Mouse (Mus musculus) 416B (cell line): ENCODE measurements around the gene Muc13.

Experiments used
- DNase-seq: peaks from one replicate; pipeline ENCODE4 v3.0.0; 2011; ENCODE audit warnings: low read depth

The Muc13 gene

GRCm38 (mm10) chr16:33824603-33825002 is 30.8 kb downstream of the Muc13 start:
- no peak for DNase-seq

GRCm38 (mm10) chr16:33828496-33828895 is 34.7 kb downstream of the Muc13 start:
- DNase-seq: no peak

- no peak for DNase-seq
These were observed 35.5 kb downstream of the Muc13 start, which contains the start of gene Itgb5 for GRCm38 (mm10) chr16:33829301-33829831. Gene Itgb5 (plus strand): TSS chr16:33829665.

- DNase-seq: no peak
These were observed 36.1 kb downstream of the Muc13 start for GRCm38 (mm10) chr16:33829842-33830511.

GRCm38 (mm10) chr16:33830512-33831105 is 36.8 kb downstream of the Muc13 start:
- DNase-seq: no peak

GRCm38 (mm10) chr16:33832057-33832456 is 38.2 kb downstream of the Muc13 start:
- no peak for DNase-seq

- DNase-seq: peak; percentile 46
These were observed 39.0 kb downstream of the Muc13 start for GRCm38 (mm10) chr16:33832728-33833428.

GRCm38 (mm10) chr16:33833429-33833753 is 39.6 kb downstream of the Muc13 start:
- no peak for DNase-seq

- DNase-seq: peak; percentile 59
These were observed 40.1 kb downstream of the Muc13 start for GRCm38 (mm10) chr16:33833781-33834482.

GRCm38 (mm10) chr16:33836676-33837075 is 42.8 kb downstream of the Muc13 start:
- DNase-seq: peak; percentile 97

- DNase-seq: peak; percentile 44
These were observed 43.4 kb downstream of the Muc13 start for GRCm38 (mm10) chr16:33837191-33837590.

GRCm38 (mm10) chr16:33840616-33841015 is 46.8 kb downstream of the Muc13 start:
- peak; percentile 86 for DNase-seq

GRCm38 (mm10) chr16:33842081-33842880 is 48.4 kb downstream of the Muc13 start:
- no peak for DNase-seq

- no peak for DNase-seq
These were observed 50.3 kb downstream of the Muc13 start for GRCm38 (mm10) chr16:33844150-33844611.

- DNase-seq: no peak
These were observed 51.0 kb downstream of the Muc13 start for GRCm38 (mm10) chr16:33844866-33845265.

GRCm38 (mm10) chr16:33853271-33853670 is 59.4 kb downstream of the Muc13 start:
- DNase-seq: no peak

- no peak for DNase-seq
These were observed 64.9 kb downstream of the Muc13 start for GRCm38 (mm10) chr16:33858766-33859165.

GRCm38 (mm10) chr16:33859380-33859779 is 65.5 kb downstream of the Muc13 start:
- DNase-seq: no peak

- DNase-seq: peak; percentile 38
These were observed 66.3 kb downstream of the Muc13 start for GRCm38 (mm10) chr16:33859988-33860700.

- no peak for DNase-seq
These were observed 68.6 kb downstream of the Muc13 start for GRCm38 (mm10) chr16:33862406-33862805.
